Mouse (Mus musculus) stomach, embryonic 14.5 days (tissue): ENCODE results near the gene Lrrc10b. TPM values are rescaled to one million over a fixed set of nuclear protein-coding genes. Genes with fewer than 3 reads are reported as not detected.

Source experiments
- ATAC-seq: fragments of 200-750 bp; cut with Nextera tagmentation; 2 replicates; pipeline ENCODE4 v1.8.0; 2017; ENCODE audit warnings: low read depth, moderate TSS enrichment; ENCODE audit not compliant: insufficient number of reproducible peaks, insufficient read depth, low FRiP score
- H3K27ac ChIP-seq: fragments of 300-500 bp; sonication (generic); 2 replicates; pipeline ENCODE4 v1.5.1; 2014; ENCODE audit warnings: mild to moderate bottlenecking, low read length, moderate library complexity, mixed read lengths
- H3K27me3 ChIP-seq: fragments of 300-500 bp; sonication (generic); 2 replicates; pipeline ENCODE4 v1.6.1; 2014; ENCODE audit warnings: low read length, control low read depth, mixed read lengths; ENCODE audit not compliant: control insufficient read depth, insufficient read depth
- H3K36me3 ChIP-seq: fragments of 300-500 bp; sonication (generic); 2 replicates; pipeline ENCODE4 v1.6.1; 2014; ENCODE audit warnings: mild to moderate bottlenecking, control low read depth, low read length, moderate library complexity, mixed read lengths; ENCODE audit not compliant: control insufficient read depth, insufficient read depth
- H3K4me1 ChIP-seq: fragments of 300-500 bp; sonication (generic); 2 replicates; pipeline ENCODE4 v1.6.1; 2014; ENCODE audit warnings: low read length, control low read depth, mixed read lengths; ENCODE audit not compliant: control insufficient read depth, insufficient read depth
- H3K4me2 ChIP-seq: fragments of 300-500 bp; sonication (generic); replicated peaks from 2 replicates; pipeline ENCODE4 v1.6.1; 2014; ENCODE audit warnings: low read depth, low read length, control low read depth
- H3K4me3 ChIP-seq: fragments of 300-500 bp; sonication (generic); 2 replicates; pipeline ENCODE4 v1.5.1; 2014; ENCODE audit warnings: low read depth, low read length, control low read depth
- H3K9ac ChIP-seq: fragments of 300-500 bp; sonication (generic); replicated peaks from 2 replicates; pipeline ENCODE4 v1.6.1; 2014; ENCODE audit warnings: low read depth, mild to moderate bottlenecking, control low read depth, low read length, moderate library complexity, mixed read lengths
- H3K9me3 ChIP-seq: fragments of 300-500 bp; sonication (generic); 2 replicates; pipeline ENCODE4 v1.6.1; 2016; ENCODE audit warnings: low read depth, low read length, control low read depth; ENCODE audit not compliant: control insufficient read depth
- WGBS: fragments of 180-500 bp; shearing (Covaris S2); extraction: QIAGEN DNeasy Blood & Tissue Kit; methylation state at CpG from one replicate; pipeline ENCODE4 v1.1.7; 2014; 5-methylcytosine and 5-hydroxymethylcytosine counted together
- polyA plus RNA-seq: library from polyadenylated mRNA; unstranded; fragments of >200 nt; fragmentation: Nextera tagmentation; extraction: Ambion mirVana; gene quantifications from 2 replicates; pipeline ENCODE4 v1.2.1, GENCODE M21; 2014

Lrrc10b gene
- polyA plus RNA-seq, 1 experiment from 2014 or later = 0.42 TPM

DNA sequence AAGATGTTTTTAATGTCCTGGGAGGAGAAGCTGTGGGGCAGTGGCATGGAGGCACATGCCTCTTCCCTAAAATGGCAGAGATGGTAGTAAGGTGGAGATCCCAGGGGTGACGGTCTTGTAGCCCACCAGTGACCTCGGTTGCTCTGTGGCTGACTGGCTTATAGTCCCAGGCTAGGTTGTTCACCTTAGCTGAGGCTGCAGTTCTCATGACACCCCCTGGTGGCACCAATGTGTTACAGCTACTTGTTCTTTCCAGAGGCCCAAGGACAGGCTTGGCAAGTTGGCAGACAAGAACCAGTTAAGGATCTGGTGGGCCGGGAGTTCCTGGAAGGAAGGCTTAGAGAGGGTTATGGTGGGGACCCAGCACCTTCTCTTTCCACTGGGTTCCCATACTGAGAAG lies 21.4 kb downstream of the Lrrc10b start:
- H3K4me1 ChIP-seq = no peaks in the 10 kb centered on the region; the same call in 1 of the 2 replicates
- no peak overlapping the region for H3K4me2 ChIP-seq
- H3K27ac ChIP-seq = no peak overlapping the region
- no peaks in the 10 kb centered on the region for H3K9me3 ChIP-seq
- H3K27me3 ChIP-seq = no peaks in the 10 kb centered on the region
- no peaks in the 10 kb centered on the region for H3K36me3 ChIP-seq
- ATAC-seq = no peak
- H3K9ac ChIP-seq = no peak overlapping the region
- no peak overlapping the region for H3K4me3 ChIP-seq
- WGBS = 29% methylated on average over 3 of the region's 3 CpGs

DNA sequence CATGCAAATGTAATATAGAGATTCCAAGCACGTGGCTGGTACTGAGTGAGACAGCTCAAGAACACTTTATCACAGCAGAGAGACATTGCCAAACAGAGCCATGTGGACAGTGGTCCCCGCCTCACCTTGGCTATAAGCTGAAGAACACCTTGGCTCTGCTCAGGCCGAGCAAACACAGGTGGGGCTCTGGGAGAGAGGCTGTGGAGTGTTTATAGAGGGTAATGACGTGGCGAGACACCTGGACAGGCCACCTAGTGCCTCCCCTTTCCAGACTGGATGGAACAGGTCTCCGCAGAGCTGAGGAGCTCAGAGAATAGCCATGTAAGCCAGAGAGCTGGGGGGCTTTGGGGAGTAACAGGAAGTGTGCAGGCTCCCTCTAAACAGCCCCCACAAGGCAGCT lies 22.3 kb downstream of the Lrrc10b start:
- Histone ChIP-seq H3K4me1 (peaks cover 9% of the 10 kb centered on the region; the same call in 1 of the 2 replicates), H3K27ac (no peak overlapping the region), H3K27me3 (no peaks in the 10 kb centered on the region), H3K9me3 (no peaks in the 10 kb centered on the region), H3K4me3 (no peak overlapping the region), H3K4me2 (no peak overlapping the region), H3K36me3 (no peaks in the 10 kb centered on the region), H3K9ac (no peak overlapping the region)
- WGBS = 41% methylated on average over 6 of the region's 6 CpGs
- ATAC-seq = peak; percentile 84

DNA sequence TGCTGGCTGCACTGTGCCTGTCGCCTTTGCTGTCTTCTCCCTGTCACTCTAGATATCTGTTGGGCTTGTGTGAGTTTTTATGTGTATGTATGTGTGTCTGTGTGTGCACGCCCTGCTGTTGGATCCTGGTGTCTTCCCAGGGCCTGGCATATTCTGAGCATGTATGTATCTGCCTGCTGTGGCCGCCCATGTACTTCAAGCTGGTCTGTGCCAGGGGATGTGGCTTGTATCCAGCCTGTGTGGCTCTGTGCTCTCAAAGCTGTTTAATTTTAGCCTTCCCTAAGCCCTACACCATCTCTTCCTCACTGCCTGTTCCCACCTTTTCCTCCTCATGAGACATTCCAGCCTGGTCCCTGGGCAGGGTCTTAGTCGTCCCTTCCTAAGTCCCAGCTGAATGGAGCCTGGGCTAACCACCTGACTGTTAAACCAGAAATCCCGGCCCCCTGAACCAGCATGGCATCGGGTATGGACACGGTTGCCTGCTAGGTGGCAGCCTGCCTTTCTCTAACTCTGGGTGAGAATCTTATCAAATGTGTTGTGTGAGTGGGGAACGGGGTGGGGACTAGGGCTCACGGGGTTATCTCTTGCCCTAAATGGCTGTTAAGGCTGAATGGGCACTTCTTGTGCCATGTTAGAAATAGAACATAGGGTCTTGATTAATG lies 23.3 kb downstream of the Lrrc10b start:
- Histone ChIP-seq H3K27me3 (no peaks in the 10 kb centered on the region), H3K4me3 (no peak overlapping the region), H3K36me3 (no peaks in the 10 kb centered on the region), H3K9me3 (no peaks in the 10 kb centered on the region), H3K27ac (no peak overlapping the region), H3K4me1 (peaks cover 10% of the 10 kb centered on the region; the same call in 1 of the 2 replicates), H3K9ac (no peak overlapping the region; the same call in 1 of the 2 replicates), H3K4me2 (no peak overlapping the region)
- 58% methylated on average over 9 of the region's 9 CpGs for WGBS
- no peak for ATAC-seq

DNA sequence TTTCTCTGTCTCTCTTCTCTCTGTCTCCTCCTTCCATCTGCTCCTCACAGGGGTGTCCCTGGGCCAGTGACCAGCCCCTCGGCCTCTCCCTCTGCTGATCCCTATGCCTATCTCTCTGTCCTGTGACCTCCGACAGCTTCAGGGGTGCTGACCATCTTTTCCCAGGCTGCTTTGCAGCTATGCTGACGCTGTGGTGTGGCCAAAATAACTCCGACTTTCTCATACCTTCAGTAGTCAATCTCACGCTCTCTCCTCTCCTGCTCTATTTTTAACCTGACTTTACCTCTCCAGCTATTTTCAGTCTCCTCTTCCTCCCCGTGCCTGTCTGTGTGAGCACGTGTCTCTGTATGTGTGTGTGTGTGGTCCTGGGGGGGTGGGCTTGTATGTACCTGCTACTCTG lies 24.0 kb downstream of the Lrrc10b start:
- Histone ChIP-seq H3K27me3 (no peaks in the 10 kb centered on the region), H3K4me3 (no peak overlapping the region), H3K36me3 (no peaks in the 10 kb centered on the region), H3K9ac (no peak overlapping the region; the same call in 1 of the 2 replicates), H3K9me3 (no peaks in the 10 kb centered on the region), H3K4me2 (no peak overlapping the region), H3K4me1 (peaks cover 10% of the 10 kb centered on the region; the same call in 1 of the 2 replicates), H3K27ac (no peak overlapping the region)
- 78% methylated on average over 7 of the region's 7 CpGs for WGBS
- ATAC-seq = no peak

DNA sequence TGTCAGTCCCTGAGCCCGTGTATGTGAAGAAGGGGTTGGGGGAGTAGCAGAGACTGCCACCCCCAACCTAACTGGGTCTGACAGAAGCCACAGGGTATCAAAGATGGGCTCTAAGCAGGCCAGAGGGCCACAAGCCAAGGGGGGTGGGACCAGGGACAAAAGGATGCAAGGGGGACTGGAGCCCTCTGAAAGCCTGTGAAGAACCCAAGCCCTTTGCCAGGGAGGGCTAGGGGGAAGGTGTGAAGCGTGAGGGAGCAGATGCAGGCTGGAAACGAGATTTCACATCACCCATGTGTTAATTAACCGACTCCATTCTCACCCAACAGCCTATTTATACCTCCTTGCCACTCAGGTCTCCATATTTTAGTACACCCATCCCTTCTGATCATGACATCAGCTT lies 25.4 kb downstream of the Lrrc10b start:
- 57% methylated on average over 4 of the region's 4 CpGs for WGBS
- no peaks in the 10 kb centered on the region for H3K36me3 ChIP-seq
- no peak for ATAC-seq

DNA sequence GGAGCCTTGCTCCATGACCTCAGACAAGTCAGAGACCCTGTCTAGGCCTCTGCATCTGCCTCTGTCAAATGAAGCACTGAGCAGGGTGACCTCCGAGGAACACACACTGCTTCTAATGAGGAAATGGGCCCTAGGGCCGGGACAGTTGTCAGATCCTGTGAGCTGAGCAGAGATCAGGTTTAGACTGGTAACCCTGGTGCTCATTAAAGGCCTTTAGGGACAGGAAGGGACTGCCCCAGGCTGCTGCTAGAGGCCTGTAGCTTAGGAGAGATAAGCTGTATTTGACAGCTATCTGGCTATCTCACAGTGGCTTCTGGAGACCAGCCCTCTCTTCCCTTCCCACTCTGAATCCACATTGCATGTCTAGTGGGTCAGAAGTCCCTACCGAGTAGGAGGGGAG lies 25.9 kb downstream of the Lrrc10b start:
- Histone ChIP-seq H3K4me3 (no peak overlapping the region), H3K4me2 (no peak overlapping the region), H3K27me3 (no peaks in the 10 kb centered on the region), H3K36me3 (no peaks in the 10 kb centered on the region), H3K9ac (no peak overlapping the region), H3K27ac (no peak overlapping the region), H3K4me1 (peaks cover 22% of the 10 kb centered on the region; the same call in 1 of the 2 replicates), H3K9me3 (no peaks in the 10 kb centered on the region)
- no peak for ATAC-seq
- 48% methylated on average over 3 of the region's 3 CpGs for WGBS

More for the DNA sequence above, 25.4 kb downstream of the Lrrc10b start:
- Histone ChIP-seq H3K4me1 (peaks cover 20% of the 10 kb centered on the region; the same call in 1 of the 2 replicates), H3K9me3 (no peaks in the 10 kb centered on the region), H3K27me3 (no peaks in the 10 kb centered on the region), H3K9ac (no peak overlapping the region), H3K4me3 (no peak overlapping the region), H3K27ac (no peak overlapping the region), H3K4me2 (no peak overlapping the region)

DNA sequence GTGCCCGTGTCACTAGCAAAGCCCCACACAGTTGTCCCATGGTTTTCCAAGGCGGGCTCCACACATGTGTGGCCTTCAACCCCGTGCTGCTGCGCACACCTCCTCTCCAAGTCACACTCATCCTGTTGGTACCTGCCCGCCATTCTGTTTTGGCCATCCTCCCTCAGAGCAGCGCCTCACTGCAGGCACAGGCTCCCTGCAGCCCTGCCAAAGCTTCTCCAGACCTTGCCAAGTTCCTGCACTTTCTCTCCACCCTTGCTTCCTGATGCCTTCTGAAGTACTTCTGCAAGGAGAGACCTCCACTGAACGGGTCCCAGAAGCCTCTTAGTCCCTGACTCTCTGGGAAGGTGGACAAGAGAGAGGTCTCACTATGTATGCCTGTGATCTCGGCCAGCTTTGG lies 27.9 kb downstream of the Lrrc10b start:
- H3K4me1 ChIP-seq = peaks cover 30% of the 10 kb centered on the region; the same call in 1 of the 2 replicates
- no peaks in the 10 kb centered on the region for H3K36me3 ChIP-seq
- H3K9me3 ChIP-seq = no peaks in the 10 kb centered on the region
- no peak overlapping the region for H3K9ac ChIP-seq
- 88% methylated on average over 8 of the region's 8 CpGs for WGBS
- H3K4me2 ChIP-seq = no peak overlapping the region
- H3K27me3 ChIP-seq = no peaks in the 10 kb centered on the region
- ATAC-seq = no peak
- no peak overlapping the region for H3K4me3 ChIP-seq
- H3K27ac ChIP-seq = no peak overlapping the region

DNA sequence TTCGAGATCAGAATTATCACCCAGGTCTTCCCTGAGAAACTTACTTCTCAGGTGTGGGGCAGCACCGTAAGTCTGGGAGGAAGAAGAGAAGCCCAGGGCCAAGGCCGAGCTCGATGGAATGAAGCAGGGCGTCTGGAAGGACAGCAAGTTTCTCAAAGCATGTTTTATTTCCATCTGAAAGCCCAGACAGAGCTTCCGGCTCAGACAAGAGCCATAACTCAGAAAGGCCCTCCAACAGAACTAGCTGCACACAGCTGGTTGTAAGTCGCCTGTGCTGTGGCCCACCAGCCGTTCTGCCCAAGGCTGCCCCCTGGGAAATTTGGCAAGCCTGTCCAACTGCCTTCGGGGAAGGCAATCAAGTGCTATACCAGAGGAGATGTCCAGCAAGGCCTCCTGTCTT lies 29.8 kb downstream of the Lrrc10b start:
- Histone ChIP-seq H3K27ac (no peak overlapping the region), H3K36me3 (no peaks in the 10 kb centered on the region), H3K9me3 (no peaks in the 10 kb centered on the region), H3K4me1 (peaks cover 33% of the 10 kb centered on the region; the same call in 1 of the 2 replicates), H3K4me2 (no peak overlapping the region), H3K9ac (no peak overlapping the region), H3K27me3 (no peaks in the 10 kb centered on the region), H3K4me3 (no peak overlapping the region)
- ATAC-seq = no peak
- 49% methylated on average over 9 of the region's 9 CpGs for WGBS

DNA sequence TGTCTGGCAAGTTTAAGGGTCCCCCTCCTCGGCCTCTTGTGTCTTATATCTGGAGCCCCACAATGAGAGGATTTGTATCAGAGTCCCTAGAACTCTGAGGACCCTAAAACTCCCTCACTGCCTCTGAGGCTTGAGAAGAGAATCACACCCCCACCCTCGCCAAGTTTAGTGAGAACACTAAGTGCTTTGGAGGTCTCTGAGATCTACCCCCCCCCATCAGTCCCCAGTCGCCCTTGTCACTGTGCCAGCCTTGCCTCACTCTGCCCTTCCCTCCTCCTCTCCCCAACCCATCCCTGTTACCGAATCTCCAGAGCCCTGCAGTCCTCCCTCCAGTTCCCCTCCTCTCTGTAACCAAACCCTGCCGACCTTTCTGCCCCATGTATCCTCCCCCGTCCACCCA lies 30.5 kb downstream of the Lrrc10b start:
- Histone ChIP-seq H3K4me2 (no peak overlapping the region), H3K27me3 (no peaks in the 10 kb centered on the region), H3K9me3 (no peaks in the 10 kb centered on the region), H3K9ac (no peak overlapping the region), H3K36me3 (no peaks in the 10 kb centered on the region), H3K4me3 (no peak overlapping the region), H3K4me1 (peaks cover 37% of the 10 kb centered on the region; the same call in 1 of the 2 replicates), H3K27ac (no peak overlapping the region)
- 35% methylated on average over 6 of the region's 6 CpGs for WGBS
- ATAC-seq = no peak
